Mouse (Mus musculus) intestine, embryonic 16.5 days (tissue): Measurements from ENCODE around the gene 2310033P09Rik. TPM values are rescaled to one million over a fixed set of nuclear protein-coding genes. Genes with fewer than 3 reads are reported as not detected.

ENCODE experiments used
- ATAC-seq: fragments of 200-750 bp; cut with Nextera tagmentation; 2 replicates; pipeline ENCODE4 v1.8.0; 2017; ENCODE audit warnings: moderate TSS enrichment, moderate library complexity
- H3K27ac ChIP-seq: fragments of 300-500 bp; sonication (generic); 2 replicates; pipeline ENCODE4 v1.5.1; 2014; ENCODE audit warnings: mild to moderate bottlenecking, low read length
- H3K27me3 ChIP-seq: fragments of 300-500 bp; sonication (generic); replicated peaks from 2 replicates; pipeline ENCODE4 v1.6.1; 2014; ENCODE audit warnings: low read length, control low read depth, mixed read lengths; ENCODE audit not compliant: control insufficient read depth, insufficient read depth
- H3K36me3 ChIP-seq: fragments of 300-500 bp; sonication (generic); 2 replicates; pipeline ENCODE4 v1.6.1; 2014; ENCODE audit warnings: low read length, control low read depth; ENCODE audit not compliant: control insufficient read depth, insufficient read depth
- H3K4me1 ChIP-seq: fragments of 300-500 bp; sonication (generic); 2 replicates; pipeline ENCODE4 v1.6.1; 2014; ENCODE audit warnings: low read length, control low read depth, mixed read lengths; ENCODE audit not compliant: control insufficient read depth, insufficient read depth
- H3K4me2 ChIP-seq: fragments of 300-500 bp; sonication (generic); 2 replicates; pipeline ENCODE4 v1.6.1; 2014; ENCODE audit warnings: low read depth, low read length, control low read depth
- H3K4me3 ChIP-seq: fragments of 300-500 bp; sonication (generic); 2 replicates; pipeline ENCODE4 v1.5.1; 2014; ENCODE audit warnings: mild to moderate bottlenecking, low read length
- H3K9ac ChIP-seq: fragments of 300-500 bp; sonication (generic); 2 replicates; pipeline ENCODE4 v1.6.1; 2014; ENCODE audit warnings: low read depth, low read length
- H3K9me3 ChIP-seq: fragments of 300-500 bp; sonication (generic); 2 replicates; pipeline ENCODE4 v1.6.1; 2016; ENCODE audit warnings: low read length, control low read depth; ENCODE audit not compliant: control insufficient read depth
- WGBS: fragments of 180-500 bp; shearing (Covaris S2); extraction: QIAGEN DNeasy Blood & Tissue Kit; methylation state at CpG from one replicate; pipeline ENCODE4 v1.1.7; 2014; 5-methylcytosine and 5-hydroxymethylcytosine counted together
- polyA plus RNA-seq: library from polyadenylated mRNA; unstranded; fragments of >200 nt; fragmentation: Nextera tagmentation; extraction: Ambion mirVana; gene quantifications from 2 replicates; pipeline ENCODE4 v1.2.1, GENCODE M21; 2015

2310033P09Rik gene
- polyA plus RNA-seq, 1 experiment from 2014 or later, result 33.1 TPM

- H3K27ac ChIP-seq, result no peak overlapping the region
- no peak for ATAC-seq
- H3K9me3 ChIP-seq, result no peaks in the 10 kb centered on the region
- H3K4me2 ChIP-seq, result no peak overlapping the region
- no peak overlapping the region for H3K4me3 ChIP-seq
- peaks cover 49% of the 10 kb centered on the region for H3K4me1 ChIP-seq
- H3K36me3 ChIP-seq, result no peaks in the 10 kb centered on the region
- H3K9ac ChIP-seq, result no peak overlapping the region
- no peaks in the 10 kb centered on the region for H3K27me3 ChIP-seq
- WGBS, result 44% methylated on average over 2 of the region's 2 CpGs
These were observed 16.3 kb downstream of the 2310033P09Rik start for GRCm38 (mm10) chr11:59224470-59224869.

- no peak overlapping the region for H3K9ac ChIP-seq
- no peak for ATAC-seq
- H3K27ac ChIP-seq, result no peak overlapping the region
These were observed 17.0 kb downstream of the 2310033P09Rik start for GRCm38 (mm10) chr11:59225167-59225566.

GRCm38 (mm10) chr11:59226251-59226650 is 18.1 kb downstream of the 2310033P09Rik start:
- H3K4me2 ChIP-seq, result peak overlapping the region; percentile 91
- H3K4me3 ChIP-seq, result peak overlapping the region; percentile 77
- no peak for ATAC-seq
- H3K4me1 ChIP-seq, result peaks cover 39% of the 10 kb centered on the region
- H3K27ac ChIP-seq, result no peak overlapping the region
- no peaks in the 10 kb centered on the region for H3K27me3 ChIP-seq
- no peaks in the 10 kb centered on the region for H3K9me3 ChIP-seq
- H3K36me3 ChIP-seq, result no peaks in the 10 kb centered on the region
- peak overlapping the region; percentile 100 for H3K9ac ChIP-seq
- 37% methylated on average over 3 of the region's 3 CpGs for WGBS

More at GRCm38 (mm10) chr11:59225167-59225566, 17.0 kb downstream of the 2310033P09Rik start:
- WGBS, result 55% methylated on average over 2 of the region's 2 CpGs
- no peaks in the 10 kb centered on the region for H3K27me3 ChIP-seq
- no peaks in the 10 kb centered on the region for H3K9me3 ChIP-seq
- H3K36me3 ChIP-seq, result no peaks in the 10 kb centered on the region
- H3K4me1 ChIP-seq, result peaks cover 46% of the 10 kb centered on the region
- peak overlapping the region; percentile 91; the same call in 1 of the 2 replicates for H3K4me2 ChIP-seq
- H3K4me3 ChIP-seq, result no peak overlapping the region

GRCm38 (mm10) chr11:59226787-59227603 is 18.9 kb downstream of the 2310033P09Rik start:
- peak overlapping the region; percentile 99 for H3K27ac ChIP-seq
- H3K27me3 ChIP-seq, result no peaks in the 10 kb centered on the region
- H3K4me2 ChIP-seq, result peak overlapping the region; percentile 91
- no peaks in the 10 kb centered on the region for H3K9me3 ChIP-seq
- ATAC-seq, result no peak
- peaks cover 39% of the 10 kb centered on the region for H3K4me1 ChIP-seq
- H3K9ac ChIP-seq, result peak overlapping the region; percentile 100
- WGBS, result 3% methylated on average over 21 of the region's 21 CpGs
- H3K4me3 ChIP-seq, result peak overlapping the region; percentile 77
- no peaks in the 10 kb centered on the region for H3K36me3 ChIP-seq

GRCm38 (mm10) chr11:59227604-59228121 is 19.5 kb downstream of the 2310033P09Rik start:
- Histone ChIP-seq H3K4me1 (peaks cover 34% of the 10 kb centered on the region), H3K9ac (peak overlapping the region; percentile 100), H3K4me2 (peak overlapping the region; percentile 91), H3K4me3 (peak overlapping the region; percentile 77), H3K27ac (peak overlapping the region; percentile 99), H3K36me3 (no peaks in the 10 kb centered on the region), H3K9me3 (no peaks in the 10 kb centered on the region), H3K27me3 (no peaks in the 10 kb centered on the region)
- 1% methylated on average over 40 of the region's 51 CpGs for WGBS
- ATAC-seq, result peak; percentile 76

- WGBS, result 4% methylated on average over 59 of the region's 59 CpGs
- H3K36me3 ChIP-seq, result no peaks in the 10 kb centered on the region
- no peaks in the 10 kb centered on the region for H3K9me3 ChIP-seq
- H3K4me3 ChIP-seq, result peak within 1 kb of the TSS; percentile 77
- peak; percentile 98 for ATAC-seq
- H3K27me3 ChIP-seq, result no peaks in the 10 kb centered on the region
- peak within 1 kb of the TSS; percentile 100 for H3K9ac ChIP-seq
- peak within 1 kb of the TSS; percentile 91 for H3K4me2 ChIP-seq
- H3K27ac ChIP-seq, result peak within 1 kb of the TSS; percentile 99
- peaks cover 30% of the 10 kb centered on the region for H3K4me1 ChIP-seq
These were observed 20.2 kb downstream of the 2310033P09Rik start, which contains the start of gene Arf1 for GRCm38 (mm10) chr11:59228122-59228953. Gene Arf1 (minus strand): TSS chr11:59228270.

GRCm38 (mm10) chr11:59230144-59230760 is 22.1 kb downstream of the 2310033P09Rik start:
- H3K9me3 ChIP-seq, result no peaks in the 10 kb centered on the region
- no peak for ATAC-seq
- no peaks in the 10 kb centered on the region for H3K36me3 ChIP-seq
- H3K27ac ChIP-seq, result 0 out of 2 replicates have a peak overlapping the region, but pooled peaks have one; percentile 18
- H3K9ac ChIP-seq, result peak overlapping the region; percentile 19; the same call in 1 of the 2 replicates
- peaks cover 14% of the 10 kb centered on the region for H3K4me1 ChIP-seq
- peak overlapping the region; percentile 27 for H3K4me2 ChIP-seq
- 10% methylated on average over 7 of the region's 7 CpGs for WGBS
- no peak overlapping the region for H3K4me3 ChIP-seq
- no peaks in the 10 kb centered on the region for H3K27me3 ChIP-seq

- H3K27me3 ChIP-seq, result no peaks in the 10 kb centered on the region
- no peak overlapping the region for H3K9ac ChIP-seq
- H3K4me1 ChIP-seq, result peaks cover 7% of the 10 kb centered on the region
- no peaks in the 10 kb centered on the region for H3K9me3 ChIP-seq
- no peak overlapping the region for H3K4me3 ChIP-seq
- H3K4me2 ChIP-seq, result no peak overlapping the region
- ATAC-seq, result no peak
- WGBS, result 66% methylated on average over 2 of the region's 2 CpGs
- no peak overlapping the region for H3K27ac ChIP-seq
- no peaks in the 10 kb centered on the region for H3K36me3 ChIP-seq
These were observed 24.7 kb downstream of the 2310033P09Rik start for GRCm38 (mm10) chr11:59232797-59233196.
